Mouse (Mus musculus) ES-E14 (cell line): ENCODE data around the gene 4930404N11Rik.

Source experiments
- CHD2 ChIP-seq: IDR thresholded peaks from 2 replicates; pipeline ENCODE4 v1.6.1; 2014; ENCODE audit warnings: mild to moderate bottlenecking, low read depth, low read length, inconsistent platforms
- HCFC1 ChIP-seq: IDR thresholded peaks from 2 replicates; pipeline ENCODE4 v1.6.1; 2012; ENCODE audit warnings: low read length, inconsistent platforms, borderline replicate concordance; ENCODE audit not compliant: insufficient read depth
- MAFK ChIP-seq: IDR thresholded peaks from 2 replicates; pipeline ENCODE4 v1.6.1; 2014; ENCODE audit warnings: mild to moderate bottlenecking, low read depth, low read length, inconsistent platforms; ENCODE audit not compliant: insufficient read depth
- ZC3H11A ChIP-seq: IDR thresholded peaks from 2 replicates; pipeline ENCODE4 v1.6.1; 2012; ENCODE audit warnings: low read depth, mild to moderate bottlenecking, inconsistent platforms, low read length, borderline replicate concordance

DNA sequence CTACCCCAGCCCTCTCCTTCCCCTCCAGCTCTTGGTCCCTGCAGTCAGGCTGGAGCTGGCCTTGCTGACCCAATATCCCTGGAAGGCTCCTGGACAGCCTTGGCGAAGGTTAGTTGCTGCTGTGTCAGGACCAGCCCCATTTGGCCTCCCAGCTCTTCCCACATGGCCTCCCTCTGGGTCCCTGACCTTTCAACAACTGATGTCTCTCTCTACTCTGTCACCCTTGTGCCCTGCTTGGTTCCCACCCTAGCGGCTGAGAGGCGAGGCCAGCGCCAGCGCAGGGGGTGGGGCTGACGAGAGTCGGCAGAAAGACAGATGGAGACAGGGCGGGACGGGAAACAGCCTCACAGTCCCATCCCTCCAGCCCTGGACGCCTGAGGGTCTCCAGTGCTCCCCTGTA, 37.2 kb downstream of the 4930404N11Rik start, which contains the start of gene Tbxa2r:
- TF ChIP-seq CHD2: no peak
- TF ChIP-seq MAFK: no peak
- no peak for TF ChIP-seq HCFC1
- TF ChIP-seq ZC3H11A: no peak
